Mouse (Mus musculus) 3134 (cell line): ENCODE data around the gene Gm15093.
"Not testable (repeated sequence)": the region's sequence is repeated elsewhere in the genome, so short reads cannot be mapped to it uniquely, and the experiment has no call there.

Experiments used
- DNase-seq: peaks from one replicate; pipeline ENCODE4 v3.0.0-alpha.2; 2011; ENCODE audit warnings: low spot score; ENCODE audit not compliant: insufficient read length; ENCODE audit errors: extremely low read depth

Gene Gm15093

GRCm38 (mm10) chrX:149272077-149272476 lies at the start of gene Gm15093:
Gene Gm15093 (plus strand): TSS chrX:149272377.
- not testable (repeated sequence) for DNase-seq
